Mouse (Mus musculus) CH12F3 (cell line): ENCODE data around the gene Iqck.

Experiments used
- in situ Hi-C: fragments of 300-500 bp; cut with MboI; formaldehyde crosslinking; loops from 2 replicates; pipeline ENCODE4 v1.14.3; 2020; ENCODE audit warnings: low sequenced_read_pairs

Gene Iqck

GRCm38 (mm10) chr7:118985786-118986185, 130.2 kb downstream of the Iqck start:
- in situ Hi-C loops, result no loop called here

- in situ Hi-C loops, result no loop called here
These were observed 130.8 kb downstream of the Iqck start for GRCm38 (mm10) chr7:118986369-118986768.

GRCm38 (mm10) chr7:118989275-118989856, 133.8 kb downstream of the Iqck start:
- in situ Hi-C loops, result no loop called here

DNA sequence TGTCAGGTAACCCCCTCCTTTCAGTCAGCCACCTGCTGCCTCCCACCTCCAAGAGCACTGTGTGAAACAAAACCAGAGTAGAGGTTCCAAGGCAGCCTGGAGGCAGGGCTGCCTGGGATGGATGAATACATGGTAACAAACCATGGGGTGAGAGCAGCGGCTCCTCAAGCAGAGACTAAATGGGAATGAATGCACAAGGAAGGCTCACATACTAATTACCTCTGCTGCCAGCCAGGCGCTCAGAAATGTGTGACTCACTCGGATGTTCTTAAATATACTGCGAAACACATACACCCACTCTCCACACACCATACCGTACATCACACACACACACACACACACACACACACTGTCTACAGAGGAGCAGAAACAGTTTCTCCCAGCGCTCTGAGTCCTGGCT, 134.7 kb downstream of the Iqck start:
- in situ Hi-C loops, result no loop called here

DNA sequence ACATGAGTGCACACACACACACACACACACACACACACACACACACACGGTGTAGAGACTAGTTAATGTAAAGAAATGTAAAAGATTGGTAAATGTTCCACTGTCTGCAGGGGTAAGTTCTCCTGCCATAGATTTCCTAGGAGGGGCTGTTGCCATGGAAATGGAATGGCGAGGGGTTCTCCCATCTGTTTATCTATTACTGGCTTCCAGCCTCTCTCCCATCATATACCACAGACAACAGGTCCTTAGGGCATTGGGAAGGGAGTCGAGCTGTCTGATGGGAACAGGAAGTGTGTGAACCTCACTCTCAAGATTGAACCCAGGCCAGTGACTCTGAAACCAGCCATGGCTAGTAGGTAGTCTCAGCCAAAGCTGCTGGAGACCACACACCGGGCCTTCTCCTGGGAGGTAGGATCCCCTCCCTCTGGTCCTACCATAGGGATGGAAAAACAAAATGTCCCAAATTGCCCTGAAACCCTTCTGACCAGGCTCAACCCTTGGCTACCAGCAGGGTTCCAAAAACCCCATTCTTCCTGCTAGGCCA, 135.9 kb downstream of the Iqck start:
- in situ Hi-C loops, result no loop called here

DNA sequence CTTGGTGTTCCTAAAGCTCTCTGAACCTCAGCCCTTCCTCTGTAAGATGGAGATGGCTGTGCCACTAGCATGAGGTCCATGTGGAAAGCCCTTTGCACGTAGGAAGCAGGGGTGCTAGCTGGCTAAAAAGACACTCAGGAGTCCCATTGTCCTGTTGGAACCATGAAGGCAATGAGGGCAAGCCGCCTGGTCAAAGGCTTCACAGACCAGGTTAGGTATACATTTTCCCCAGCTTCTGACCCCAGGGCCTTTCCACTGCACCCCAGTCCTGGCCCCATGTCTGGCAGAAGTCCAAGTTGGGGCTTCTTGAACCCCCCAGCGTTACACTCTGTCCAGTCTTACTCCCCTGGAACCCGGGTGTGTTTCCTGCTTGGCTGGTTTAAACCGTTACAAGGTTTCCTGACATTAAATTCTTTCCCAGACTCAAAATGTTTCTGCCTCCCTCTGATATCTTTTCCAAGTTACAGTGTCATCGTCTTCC, 136.6 kb downstream of the Iqck start:
- in situ Hi-C loops, result no loop called here

DNA sequence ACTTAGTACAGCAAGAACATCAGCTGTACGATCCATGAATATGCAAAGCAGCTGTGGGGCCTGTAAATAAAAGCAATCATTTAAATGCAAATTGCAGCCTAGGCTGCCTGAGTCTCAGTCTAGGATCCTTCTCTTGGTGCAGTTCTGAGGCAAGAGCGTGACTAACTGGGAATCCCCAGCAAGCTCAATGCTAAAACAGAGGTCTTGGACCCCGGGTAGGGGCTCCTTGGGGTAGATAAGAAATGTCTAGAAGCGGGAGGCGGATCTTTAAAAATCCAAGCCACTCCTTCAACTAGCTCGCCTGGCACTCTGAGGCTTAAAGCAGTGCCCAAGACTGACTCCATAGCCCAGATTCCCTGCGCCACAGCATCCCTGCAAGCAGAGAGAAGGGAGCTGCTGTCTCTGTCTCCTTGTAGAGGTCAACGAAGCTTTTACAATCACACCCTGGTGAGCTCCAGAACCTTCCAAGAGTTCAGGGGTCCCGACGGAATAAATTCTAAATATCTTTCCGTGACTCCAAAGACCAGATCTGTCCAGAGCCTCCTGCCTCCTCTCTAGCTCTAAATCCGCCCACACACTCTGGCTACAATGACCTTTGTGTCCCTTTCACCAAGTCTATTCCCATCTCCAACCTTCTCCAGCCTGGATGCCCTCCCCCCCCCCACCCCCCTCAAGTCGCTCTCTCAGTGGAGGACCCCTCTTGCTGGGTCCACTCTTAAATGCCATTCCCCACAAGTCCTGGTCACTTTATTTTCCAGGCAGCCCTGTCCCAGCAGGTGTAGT, 137.3 kb downstream of the Iqck start:
- in situ Hi-C loops, result no loop called here

DNA sequence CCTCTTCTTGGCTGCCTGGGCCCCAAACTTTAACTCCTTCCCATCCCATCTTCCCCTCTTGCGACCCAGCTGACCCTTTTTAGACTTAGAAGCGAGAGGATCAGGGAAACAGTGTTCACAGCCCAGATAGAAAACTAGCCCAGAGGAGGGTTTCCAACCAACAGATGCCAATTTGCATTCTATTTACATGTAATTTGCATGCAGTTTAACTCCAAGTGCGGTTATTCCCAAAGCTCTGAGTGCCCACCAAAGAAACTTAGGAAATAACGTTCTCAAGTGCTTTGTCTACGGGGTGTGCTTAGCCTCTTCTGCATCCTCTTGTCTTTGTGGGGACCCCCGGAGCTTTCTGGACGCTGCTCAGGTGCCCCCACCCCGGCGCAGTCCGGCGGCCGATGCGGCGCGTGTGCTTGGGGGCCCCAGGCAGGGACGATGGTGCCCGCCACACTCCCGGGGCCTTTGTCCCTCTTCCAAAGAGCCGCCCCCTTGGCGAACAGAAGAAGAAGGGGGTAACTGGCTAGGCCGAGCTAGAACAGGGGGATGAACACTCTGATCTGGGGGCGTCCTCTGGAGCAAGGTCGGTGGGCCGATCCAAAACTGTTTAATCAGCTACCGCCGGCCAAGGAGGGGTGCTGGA, 138.2 kb downstream of the Iqck start:
- in situ Hi-C loops, result no loop called here

- in situ Hi-C loops, result no loop called here
These were observed 138.8 kb downstream of the Iqck start for GRCm38 (mm10) chr7:118994231-118994842.

DNA sequence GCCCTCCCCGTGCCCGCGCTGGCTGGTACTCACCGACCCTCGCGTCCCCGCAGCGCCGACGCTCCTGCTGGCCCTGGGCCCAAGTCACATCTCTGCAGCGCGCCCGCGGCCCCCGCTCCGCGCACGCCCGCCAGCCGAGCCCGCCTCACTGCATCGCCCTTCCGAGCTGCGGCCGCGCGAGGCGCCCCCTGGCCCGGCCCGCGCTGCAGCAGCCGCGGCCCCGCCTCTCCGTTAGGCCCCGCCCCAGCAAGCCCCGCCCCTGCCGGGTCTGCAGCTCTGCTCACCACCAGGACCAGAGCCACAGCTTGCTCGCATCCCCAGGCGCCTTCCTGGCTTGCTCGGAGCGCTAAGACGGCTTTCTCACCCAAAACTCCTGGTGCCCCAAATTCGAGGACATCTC, 139.5 kb downstream of the Iqck start, which contains the start of gene Gprc5b:
TSS of gene Gprc5b (minus strand) at position 205 of the 400 bp plus-strand sequence.
- in situ Hi-C loops, result no loop called here

- in situ Hi-C loops, result no loop called here
These were observed 140.1 kb downstream of the Iqck start for GRCm38 (mm10) chr7:118995671-118996070.

- in situ Hi-C loops, result no loop called here
These were observed 140.7 kb downstream of the Iqck start for GRCm38 (mm10) chr7:118996137-118996837.

- in situ Hi-C loops, result loop anchor here (25.0 kb wide), 1 partner anchor 512 kb away; the partner anchor contains the start of genes Acsm5 and Pdilt
These were observed 144.3 kb downstream of the Iqck start for GRCm38 (mm10) chr7:118999857-119000256.

GRCm38 (mm10) chr7:119001965-119002364, 146.4 kb downstream of the Iqck start:
- in situ Hi-C loops, result loop anchor here (25.0 kb wide), 1 partner anchor 510 kb away; the partner anchor contains the start of genes Acsm5 and Pdilt

DNA sequence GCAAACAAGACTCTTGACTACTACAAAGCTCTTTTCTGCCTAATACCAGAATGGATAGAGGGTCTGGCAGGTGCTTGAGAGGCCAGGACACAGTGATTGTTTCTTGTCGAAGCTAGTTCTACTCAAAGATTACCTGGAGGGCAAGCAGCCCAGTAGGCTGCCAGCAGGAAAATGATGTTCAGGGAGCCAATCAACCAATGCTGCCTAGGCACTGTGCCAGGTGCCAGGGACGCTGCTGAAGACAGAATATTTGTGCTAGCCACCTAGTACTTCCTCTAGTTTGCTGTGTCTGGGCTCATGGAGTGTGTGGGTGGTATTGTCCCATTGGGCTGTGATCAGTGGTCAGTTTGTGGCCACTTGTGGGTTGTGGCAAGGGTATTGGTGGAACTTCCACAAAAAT, 146.9 kb downstream of the Iqck start:
- in situ Hi-C loops, result loop anchor here (25.0 kb wide), 1 partner anchor 510 kb away; the partner anchor contains the start of genes Acsm5 and Pdilt

DNA sequence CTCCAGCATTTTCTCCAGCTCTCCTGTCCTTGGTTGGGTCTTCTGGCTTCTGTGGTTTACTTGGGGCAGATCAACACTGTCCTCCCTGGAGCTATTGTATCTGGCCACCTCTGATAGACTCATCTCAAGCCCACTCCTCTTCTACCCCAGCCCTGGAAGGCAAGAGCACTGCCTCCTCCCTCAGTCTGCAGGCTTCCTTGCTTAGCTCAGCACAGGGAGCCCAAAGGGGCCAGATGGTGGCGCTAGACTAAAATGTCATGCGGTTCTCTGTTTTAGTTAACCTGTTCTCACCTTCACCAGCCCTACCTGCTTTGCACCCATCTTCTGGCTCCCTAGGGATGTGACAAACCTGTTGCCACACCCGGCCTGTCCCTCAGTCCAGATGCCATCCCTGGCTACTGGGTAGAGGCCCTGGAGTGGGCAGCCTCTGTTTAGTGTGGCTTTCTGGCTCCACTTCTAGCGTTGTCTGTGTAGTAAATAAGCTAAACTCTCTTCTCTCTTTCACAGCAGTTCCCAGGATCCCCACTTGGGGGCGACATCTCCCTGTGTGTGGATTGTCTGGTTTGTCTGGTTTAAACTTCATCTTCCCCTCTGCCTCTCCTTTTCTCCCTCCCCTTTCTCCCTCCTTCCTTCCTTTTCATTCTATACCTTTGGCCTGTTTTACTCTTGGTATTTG, 155.4 kb downstream of the Iqck start:
- in situ Hi-C loops, result loop anchor here (25.0 kb wide), 1 partner anchor 501 kb away; the partner anchor contains the start of genes Acsm5 and Pdilt

- in situ Hi-C loops, result loop anchor here (25.0 kb wide), 1 partner anchor 497 kb away; the partner anchor contains the start of genes Acsm5 and Pdilt
These were observed 160.2 kb downstream of the Iqck start for GRCm38 (mm10) chr7:119015736-119016135.

DNA sequence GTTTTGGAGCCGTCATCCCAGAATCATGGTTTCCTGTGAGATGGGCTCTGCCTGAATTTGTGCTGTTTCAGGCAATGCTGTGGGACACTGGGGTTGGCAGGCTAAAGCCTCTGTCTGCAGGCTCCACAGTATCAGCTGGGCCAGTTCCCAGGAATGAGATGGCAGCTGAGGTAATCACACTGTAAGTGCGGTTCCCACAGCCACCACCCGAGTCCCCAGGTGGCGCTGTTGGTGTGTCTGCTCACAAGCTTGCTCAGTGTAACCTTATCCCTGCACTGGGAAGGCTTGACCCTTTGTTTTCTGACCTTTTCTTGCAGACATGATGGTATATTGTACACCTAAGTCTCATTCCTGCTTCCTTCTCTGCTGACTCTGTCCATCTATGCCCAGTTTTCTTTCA, 164.0 kb downstream of the Iqck start:
- in situ Hi-C loops, result loop anchor here (25.0 kb wide), 1 partner anchor 493 kb away; the partner anchor contains the start of genes Acsm5 and Pdilt
